Mouse (Mus musculus) cortical plate, adult 2 months (tissue): ENCODE results near the gene Camta1. TPM values are rescaled to one million over a fixed set of nuclear protein-coding genes. Genes with fewer than 3 reads are reported as not detected.
A peak's percentile ranks its signal among the peaks of the same experiment; 100 is the strongest.

Experiments used
- H3K27ac ChIP-seq: fragments of 200-500 bp; 2 replicates; pipeline ENCODE4 v1.5.1; 2012; ENCODE audit warnings: low read length, control low read depth, inconsistent platforms; ENCODE audit not compliant: insufficient read depth
- H3K4me1 ChIP-seq: fragments of 200-500 bp; 2 replicates; pipeline ENCODE4 v1.6.1; 2011; ENCODE audit warnings: low read length; ENCODE audit not compliant: control insufficient read depth, insufficient read depth
- H3K4me3 ChIP-seq: fragments of 200-500 bp; 2 replicates; pipeline ENCODE4 v1.5.1; 2011; ENCODE audit warnings: mild to moderate bottlenecking, low read length, control low read depth; ENCODE audit not compliant: insufficient read depth
- CTCF ChIP-seq: fragments of 200-500 bp; IDR thresholded peaks from 2 replicates; pipeline ENCODE4 v1.5.1; 2011; ENCODE audit warnings: mild to moderate bottlenecking, control low read depth, low read length; ENCODE audit not compliant: insufficient read depth; ENCODE audit errors: extremely low read depth
- POLR2A ChIP-seq: fragments of 200-500 bp; IDR thresholded peaks from 2 replicates; pipeline ENCODE4 v1.6.1; 2011; ENCODE audit warnings: mild to moderate bottlenecking, low read length, control low read depth; ENCODE audit not compliant: insufficient read depth; ENCODE audit errors: extremely low read depth
- polyA plus RNA-seq: library from polyadenylated mRNA; depleted of rRNA; stranded (reverse); fragments of >200 nt; gene quantifications from 2 replicates; pipeline ENCODE4 v1.2.3, GENCODE M21; 2012

The Camta1 gene
- polyA plus RNA-seq, 1 experiment: 111 TPM

GRCm38 (mm10) chr4:151058634-151059033 is 803.0 kb downstream of the Camta1 start:
- Histone ChIP-seq H3K4me3 (no peak overlapping the region; the same call in 1 of the 2 replicates), H3K4me1 (peaks cover 3% of the 10 kb centered on the region; the same call in 1 of the 2 replicates), H3K27ac (no peak overlapping the region)
- TF ChIP-seq POLR2A: no peak
- TF ChIP-seq CTCF: no peak

GRCm38 (mm10) chr4:151057347-151058321 is 804.0 kb downstream of the Camta1 start, which contains the start of gene Vamp3:
Gene Vamp3, minus strand, starts transcription at chr4:151057963.
- peak within 1 kb of the TSS; percentile 75 for H3K4me3 ChIP-seq
- peaks cover 3% of the 10 kb centered on the region; the same call in 1 of the 2 replicates for H3K4me1 ChIP-seq
- peak within 1 kb of the TSS; percentile 99 for H3K27ac ChIP-seq
- TF ChIP-seq CTCF (no peak), POLR2A (peak; percentile 86)

- peaks cover 3% of the 10 kb centered on the region; the same call in 1 of the 2 replicates for H3K4me1 ChIP-seq
- TF ChIP-seq CTCF (no peak), POLR2A (no peak)
- H3K4me3 ChIP-seq: no peak overlapping the region
- no peak overlapping the region for H3K27ac ChIP-seq
Measured at GRCm38 (mm10) chr4:151051162-151051561, 810.5 kb downstream of the Camta1 start.

- no peak for TF ChIP-seq CTCF
- no peak overlapping the region for H3K4me3 ChIP-seq
- no peak overlapping the region for H3K27ac ChIP-seq
- peaks cover 3% of the 10 kb centered on the region; the same call in 1 of the 2 replicates for H3K4me1 ChIP-seq
Measured at GRCm38 (mm10) chr4:151046524-151046923, 815.2 kb downstream of the Camta1 start.

GRCm38 (mm10) chr4:151044944-151045570 is 816.6 kb downstream of the Camta1 start:
- peaks cover 2% of the 10 kb centered on the region for H3K4me1 ChIP-seq
- H3K27ac ChIP-seq: peak overlapping the region; percentile 92
- peak overlapping the region; percentile 61 for H3K4me3 ChIP-seq
- TF ChIP-seq POLR2A: 0 out of 2 replicates have a peak, but pooled peaks have one; percentile 49
- no peak for TF ChIP-seq CTCF

DNA sequence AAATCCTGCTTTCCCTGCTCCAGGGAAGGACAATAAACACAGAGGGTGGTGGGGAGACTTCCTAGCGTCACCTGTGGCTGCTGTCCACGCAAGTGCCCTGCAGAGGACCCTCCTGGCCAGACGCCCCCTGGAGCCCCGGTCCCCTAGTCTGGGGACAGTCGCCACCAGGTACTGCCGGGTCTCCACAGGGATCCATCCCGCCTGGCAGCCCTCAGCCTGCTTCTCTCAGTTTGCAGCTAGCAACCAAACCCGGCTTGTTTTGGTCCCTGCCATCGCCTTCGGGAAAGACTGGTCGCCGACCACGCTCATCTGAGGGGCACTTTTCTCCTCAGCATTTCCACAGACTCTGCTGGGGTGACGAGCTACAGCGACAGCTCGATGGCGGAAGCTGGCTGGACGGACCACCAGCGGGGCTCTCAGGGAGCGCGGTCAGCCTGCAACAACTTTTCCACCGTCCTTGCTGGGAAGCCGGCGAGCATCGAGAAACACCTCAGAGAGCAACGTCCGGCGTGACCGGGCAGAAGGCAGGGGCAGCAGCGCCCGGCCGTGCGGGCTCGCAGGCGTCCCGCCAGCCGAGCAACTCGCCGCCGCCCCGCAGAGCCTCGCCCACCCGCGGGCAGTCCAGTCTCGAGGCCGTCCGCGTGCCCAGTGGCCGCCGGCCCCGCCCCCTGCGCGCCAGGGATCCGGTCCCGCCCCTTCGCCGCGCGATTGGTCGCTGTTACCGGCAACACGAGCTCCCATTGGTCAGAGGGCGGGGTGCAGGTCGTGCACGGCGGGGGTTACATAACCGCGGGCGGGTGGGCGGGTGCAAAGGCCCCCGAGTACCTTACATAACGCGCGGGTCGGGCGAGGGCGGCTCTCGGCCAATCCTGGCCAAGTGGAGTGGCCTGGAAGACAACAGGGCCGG is 817.4 kb downstream of the Camta1 start, which contains the start of gene Per3:
Gene Per3 (minus strand): TSS at position 629 of the 907 bp plus-strand sequence.
- H3K4me3 ChIP-seq: peak within 1 kb of the TSS; percentile 61

GRCm38 (mm10) chr4:151043281-151043680 is 818.4 kb downstream of the Camta1 start:
- Histone ChIP-seq H3K4me3 (peak overlapping the region; percentile 61), H3K4me1 (peaks cover 2% of the 10 kb centered on the region), H3K27ac (no peak overlapping the region)
- no peak for TF ChIP-seq CTCF
- TF ChIP-seq POLR2A: 0 out of 2 replicates have a peak, but pooled peaks have one; percentile 36

More for the DNA sequence above, 817.4 kb downstream of the Camta1 start, which contains the start of gene Per3:
- peak; percentile 65; the same call in 1 of the 2 replicates for TF ChIP-seq POLR2A
- TF ChIP-seq CTCF: no peak
- Histone ChIP-seq H3K27ac (peak within 1 kb of the TSS; percentile 97), H3K4me1 (peaks cover 2% of the 10 kb centered on the region)

GRCm38 (mm10) chr4:151041506-151041905 is 820.2 kb downstream of the Camta1 start:
- H3K4me1 ChIP-seq: peaks cover 2% of the 10 kb centered on the region
- H3K4me3 ChIP-seq: peak overlapping the region; percentile 28
- no peak overlapping the region for H3K27ac ChIP-seq
- 0 out of 2 replicates have a peak, but pooled peaks have one; percentile 15 for TF ChIP-seq POLR2A
- TF ChIP-seq CTCF: no peak
